In genomic region chr17:25215431-25215830, GRCm38 (mm10) we compare ENCODE assay signal across 45 mouse cellular contexts. TPM values are rescaled to one million over a fixed set of nuclear protein-coding genes. Genes with fewer than 3 reads are reported as not detected.
"Had no signal": no experiment of that assay in that cellular context is flagged by ENCODE, and none has a peak within 500 bp of the region (broad histone marks: within the 10 kb centered on the region; RNA-seq: fewer than 3 reads in every experiment).

No protein-coding gene starts in this region.

- H3K27me3 ChIP-seq: heart, embryonic 12.5 days; heart, embryonic 15.5 days; hindbrain, embryonic 12.5 days; hindbrain, embryonic 13.5 days; hindbrain, embryonic 15.5 days; intestine, embryonic 15.5 days; kidney, embryonic 15.5 days had no signal

- H3K27ac ChIP-seq: heart, embryonic 13.5 days; heart, embryonic 15.5 days; hindbrain, embryonic 10.5 days; hindbrain, embryonic 12.5 days; hindbrain, embryonic 13.5 days; hindbrain, embryonic 14.5 days; hindbrain, embryonic 15.5 days; hindbrain, postnatal 0 days; intestine, embryonic 15.5 days; kidney, embryonic 15.5 days; kidney, postnatal 0 days; layer of hippocampus, adult 2 months; left cerebral cortex, adult 2 months had no signal

- H3K4me3 ChIP-seq: heart, embryonic 12.5 days; heart, embryonic 13.5 days; heart, embryonic 15.5 days; hindbrain, embryonic 10.5 days; hindbrain, embryonic 12.5 days; hindbrain, embryonic 13.5 days; hindbrain, embryonic 15.5 days; intestine, embryonic 15.5 days; kidney, embryonic 15.5 days; layer of hippocampus, adult 2 months; left cerebral cortex, adult 2 months had no signal

- H3K9me3 ChIP-seq: heart, embryonic 12.5 days; heart, embryonic 13.5 days; heart, embryonic 15.5 days; hindbrain, embryonic 10.5 days; hindbrain, embryonic 12.5 days; hindbrain, embryonic 13.5 days; hindbrain, embryonic 15.5 days; intestine, embryonic 15.5 days; kidney, embryonic 15.5 days had no signal

- H3K9ac ChIP-seq: heart, embryonic 12.5 days; heart, embryonic 13.5 days; heart, embryonic 15.5 days; hindbrain, embryonic 12.5 days; hindbrain, embryonic 13.5 days; hindbrain, embryonic 14.5 days; hindbrain, embryonic 15.5 days; intestine, embryonic 15.5 days; kidney, embryonic 15.5 days had no signal

- DNase-seq: heart, postnatal 10 days; heart, postnatal 36 days; heart, postnatal 4 days; kidney, adult 11 months; kidney, adult 18-20 months; kidney, adult 2 months; kidney, adult 8-10 months; kidney, adult 9 months; kidney, postnatal 10 days; kidney, postnatal 14 days; kidney, postnatal 25 days; kidney, postnatal 36 days; kidney, postnatal 4 days; layer of hippocampus, adult 9-11 months; layer of hippocampus, postnatal 36 days had no signal

- H3K4me1 ChIP-seq: heart, embryonic 12.5 days; heart, embryonic 13.5 days; heart, embryonic 15.5 days; hindbrain, embryonic 10.5 days; hindbrain, embryonic 12.5 days; hindbrain, embryonic 13.5 days; hindbrain, embryonic 15.5 days; intestine, embryonic 15.5 days; kidney, embryonic 15.5 days had no signal

RNA-seq across cellular contexts. Expression of gene Gm38655, which starts 40.2 kb away (rescaled TPM):
- total RNA-seq: heart, postnatal 10 days; heart, postnatal 25 days; heart, postnatal 36 days; heart, postnatal 4 days; hematopoietic stem cell, adult 5-6 weeks; hindbrain, postnatal 0 days; layer of hippocampus, adult 18-20 months; layer of hippocampus, adult 2 months; layer of hippocampus, adult 8-10 months; layer of hippocampus, postnatal 10 days; layer of hippocampus, postnatal 14 days; layer of hippocampus, postnatal 25 days; layer of hippocampus, postnatal 36 days; left cerebral cortex, adult 18-20 months; left cerebral cortex, adult 2 months had no signal
- polyA plus RNA-seq: heart, embryonic 12.5 days; heart, embryonic 14.5 days; heart, postnatal 0 days; hindbrain, embryonic 10.5 days; hindbrain, embryonic 11.5 days; hindbrain, embryonic 12.5 days; hindbrain, embryonic 13.5 days; hindbrain, embryonic 14.5 days; hindbrain, embryonic 15.5 days; hindbrain, embryonic 16.5 days; hindbrain, postnatal 0 days; inflammation-experienced regulatory T-cells, adult 6 months; kidney, adult 2 months; kidney, embryonic 14.5 days; kidney, embryonic 15.5 days; kidney, embryonic 16.5 days; kidney, postnatal 0 days; large intestine, adult 2 months had no signal
